Mouse (Mus musculus) left cerebral cortex, adult 8-10 months (tissue): ENCODE measurements at regions not wholly inside any gene's neighbourhood (a gene's known extent, or its start where the extent isn't known, plus 50 kb on each side); places are given as distances from the start of the nearest gene placed in this dataset.

Experiments
- DNase-seq, 2 experiments: peaks; one replicate each; pipeline ENCODE4 v3.0.0; 2022; ENCODE audit warnings: low spot score in 2 of 2

DNA sequence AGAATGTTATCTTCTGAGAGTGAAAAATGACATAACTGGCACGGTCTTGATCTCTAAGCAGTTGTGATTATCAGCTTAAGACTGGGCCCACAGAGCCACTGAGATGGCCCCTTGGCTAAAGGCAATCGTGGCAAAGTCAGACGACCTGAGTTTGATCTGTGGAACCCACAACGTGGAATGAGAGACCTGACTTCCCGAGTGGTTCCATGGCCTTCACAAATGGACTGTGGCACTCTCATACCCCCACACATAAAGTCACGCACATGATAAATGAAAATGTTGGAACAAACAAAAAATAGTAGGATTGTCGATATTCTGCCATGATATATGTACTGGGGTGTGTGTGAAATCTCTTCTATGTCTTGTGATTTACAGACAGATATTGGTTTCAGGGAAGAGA lies 192.5 kb upstream of the Krr1 start:
- DNase-seq: no peak

- DNase-seq: no peak
These were observed 190.2 kb upstream of the Krr1 start for GRCm38 (mm10) chr10:111782195-111782810.

GRCm38 (mm10) chr10:111783496-111783895 lies 189.0 kb upstream of the Krr1 start:
- no peak for DNase-seq

- DNase-seq: no peak
These were observed 188.2 kb upstream of the Krr1 start for GRCm38 (mm10) chr10:111784065-111784853.

DNA sequence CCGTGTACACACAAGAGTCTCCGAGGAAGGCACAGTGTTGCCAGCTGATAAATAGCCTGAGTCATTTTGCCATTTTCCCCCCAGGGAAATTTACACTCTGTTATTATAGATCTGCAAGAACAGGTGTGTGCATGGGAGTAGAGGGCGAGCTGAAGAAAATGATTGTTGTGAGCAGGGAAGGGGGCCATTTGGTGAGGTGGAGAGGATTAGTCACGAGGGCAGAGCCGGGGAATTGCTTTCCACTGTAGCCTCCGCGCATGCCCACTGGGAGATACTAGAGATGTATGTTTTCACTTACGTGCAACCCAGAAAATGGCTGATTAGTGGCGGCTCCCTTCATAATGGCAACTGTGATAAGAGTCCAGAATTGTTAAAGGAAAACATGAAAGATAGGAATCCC lies 185.3 kb upstream of the Krr1 start:
- DNase-seq: no peak

GRCm38 (mm10) chr10:111789264-111789663 lies 183.2 kb upstream of the Krr1 start:
- no peak for DNase-seq

DNA sequence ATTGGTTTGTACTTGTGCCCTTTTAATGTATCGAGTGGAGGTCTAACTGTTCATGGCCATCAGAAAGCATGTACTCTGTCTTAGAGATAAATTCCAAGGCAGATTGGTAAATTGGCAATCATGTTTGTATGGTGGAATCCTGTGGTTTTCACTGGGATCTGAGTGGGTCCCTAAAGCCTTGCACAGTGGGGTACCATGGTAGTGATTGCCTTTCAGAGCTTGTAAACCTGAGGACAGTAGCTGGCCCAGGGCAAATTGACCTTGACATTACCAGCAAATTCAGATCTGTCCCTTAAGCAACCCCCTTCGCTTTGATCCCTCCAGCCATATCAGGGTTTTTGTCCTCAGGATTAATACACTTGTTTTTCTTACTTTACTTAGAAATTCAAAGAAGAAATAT lies 181.6 kb upstream of the Krr1 start:
- DNase-seq: no peak

GRCm38 (mm10) chr10:111795056-111795455 lies 177.4 kb upstream of the Krr1 start:
- no peak for DNase-seq

GRCm38 (mm10) chr10:111795756-111796155 lies 176.7 kb upstream of the Krr1 start:
- DNase-seq: no peak

- DNase-seq: no peak
These were observed 173.6 kb upstream of the Krr1 start for GRCm38 (mm10) chr10:111798851-111799281.

GRCm38 (mm10) chr10:111799850-111800589 lies 172.4 kb upstream of the Krr1 start:
- DNase-seq: no peak

DNA sequence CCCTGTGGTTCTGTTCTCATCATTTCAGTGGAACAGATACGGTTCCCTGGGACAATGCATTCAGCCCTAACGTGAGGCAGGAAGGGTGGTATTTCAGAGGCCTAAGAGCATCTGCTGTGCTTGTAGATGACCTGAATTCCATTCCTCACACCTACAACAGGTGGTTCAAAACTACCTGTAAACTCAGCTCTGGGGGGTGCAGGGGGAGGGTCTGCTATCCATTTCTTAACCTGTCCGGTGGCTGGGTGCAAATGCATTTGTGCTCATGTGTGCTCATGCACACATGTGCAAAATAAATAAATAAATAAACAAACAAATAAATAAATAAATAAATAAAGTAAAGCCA lies 171.9 kb upstream of the Krr1 start:
- no peak for DNase-seq

DNA sequence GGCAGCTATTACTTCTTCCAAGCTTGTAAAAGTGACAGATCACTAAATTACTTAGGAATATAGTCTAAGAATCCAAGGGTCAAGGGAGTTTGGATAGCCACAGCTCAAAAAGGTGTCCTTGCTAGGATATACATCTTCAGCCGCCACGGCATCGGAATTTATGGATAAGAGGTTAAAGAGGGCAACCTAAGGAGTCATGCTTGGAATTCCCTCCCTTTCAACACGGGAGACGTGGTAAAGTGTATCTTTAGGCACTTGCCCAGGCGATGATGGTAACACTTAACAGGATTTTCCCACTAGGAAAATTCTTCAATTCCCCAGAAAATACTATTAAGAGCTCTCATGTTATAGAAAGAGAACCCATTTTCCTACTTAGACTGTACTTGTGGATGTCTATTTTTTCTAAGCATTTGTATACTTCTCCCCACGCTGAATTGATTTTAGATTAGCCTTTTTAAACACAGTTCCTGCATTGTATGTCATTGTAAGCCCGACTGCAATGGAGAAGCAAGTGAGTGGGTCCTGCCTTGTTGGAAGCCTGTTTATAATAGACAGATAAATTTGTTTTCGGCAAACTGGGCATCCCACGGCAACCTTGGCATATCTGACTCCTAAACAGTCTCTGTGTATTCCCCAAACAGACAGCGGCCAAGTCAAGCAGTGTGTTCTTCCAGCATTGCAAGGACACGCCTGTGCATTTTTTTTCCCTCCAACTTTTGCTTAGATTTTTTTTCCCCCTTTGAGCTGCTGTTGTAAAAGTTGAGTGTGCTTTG lies 171.3 kb upstream of the Krr1 start:
- no peak for DNase-seq

GRCm38 (mm10) chr10:111801794-111802359 lies 170.6 kb upstream of the Krr1 start:
- DNase-seq: no peak

DNA sequence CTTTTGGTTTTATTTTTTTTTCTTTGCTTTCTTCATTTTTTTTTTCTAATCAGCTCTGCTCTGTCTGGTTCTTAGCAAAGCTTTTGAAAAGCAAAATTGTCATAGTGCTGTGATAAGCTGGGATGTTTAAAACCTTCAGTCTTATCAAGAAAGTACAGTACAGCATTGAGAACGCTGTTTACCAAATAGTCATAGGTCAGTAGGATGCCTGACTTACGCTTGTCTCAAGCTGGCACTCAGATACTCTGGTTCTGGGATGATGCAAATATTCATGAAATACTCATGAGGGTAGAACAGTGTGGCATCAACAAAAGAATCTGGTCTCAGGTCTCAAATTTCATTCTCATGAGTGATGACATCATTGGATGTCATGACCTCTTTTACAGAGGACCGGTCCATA lies 166.1 kb upstream of the Krr1 start:
- DNase-seq: no peak

GRCm38 (mm10) chr10:111806916-111807315 lies 165.5 kb upstream of the Krr1 start:
- no peak for DNase-seq

DNA sequence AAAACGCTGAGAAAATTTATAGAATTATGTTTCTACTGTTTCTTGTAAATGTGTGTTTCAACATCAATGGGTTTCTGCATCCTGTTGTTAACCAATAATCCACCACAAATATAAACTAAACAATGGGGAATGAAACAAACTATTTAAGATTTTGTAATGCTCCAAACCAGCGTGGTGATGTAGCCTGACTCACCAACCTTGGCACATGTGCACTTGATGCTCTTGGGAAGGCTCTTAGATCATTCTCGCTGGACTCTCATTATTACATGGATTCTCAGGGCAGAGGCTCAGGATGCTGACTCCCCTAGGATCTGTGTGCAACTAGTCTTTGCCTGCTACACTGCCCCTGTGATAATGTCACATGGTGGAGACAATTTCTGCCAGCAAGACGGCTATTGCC lies 158.7 kb upstream of the Krr1 start:
- no peak for DNase-seq

DNA sequence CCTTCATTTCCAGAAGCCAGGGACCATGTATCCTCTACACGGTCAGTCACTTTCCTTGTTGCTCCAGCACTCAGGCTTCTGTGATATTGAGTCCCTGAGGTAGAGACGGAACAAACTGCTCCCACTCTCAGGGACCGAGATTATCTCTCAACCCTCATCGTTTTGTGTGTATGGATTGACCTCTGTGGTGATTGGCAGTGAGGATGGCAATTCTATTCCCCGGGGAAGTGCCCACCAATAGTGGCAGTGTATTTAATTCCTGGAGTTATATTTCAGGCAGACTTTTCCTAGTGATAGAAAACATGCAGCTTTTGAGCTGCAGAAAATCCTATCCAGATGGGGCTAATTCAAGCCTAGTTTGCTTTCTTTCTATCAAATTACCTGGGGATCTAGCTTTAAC lies 157.8 kb upstream of the Krr1 start:
- no peak for DNase-seq

DNA sequence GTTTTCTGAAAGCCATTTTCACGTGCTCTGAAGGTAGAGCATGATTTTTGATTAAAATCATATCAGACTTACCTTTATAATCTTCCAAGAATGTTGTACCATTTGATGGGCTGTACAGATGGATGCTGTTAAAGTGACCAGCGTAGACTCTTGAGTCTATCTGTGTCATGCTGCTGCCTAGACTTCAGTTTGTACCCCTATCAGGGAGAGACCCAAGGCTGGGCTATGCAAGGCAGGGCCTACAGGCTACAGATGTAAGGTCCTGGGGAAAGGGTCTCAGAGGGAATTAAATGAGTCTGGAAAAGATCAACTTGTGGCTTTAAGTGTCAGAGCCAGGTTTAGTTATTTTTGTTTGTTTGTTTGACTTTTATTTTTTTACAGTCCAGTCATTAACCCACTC lies 157.3 kb upstream of the Krr1 start:
- DNase-seq: no peak

- no peak for DNase-seq
These were observed 156.5 kb upstream of the Krr1 start for GRCm38 (mm10) chr10:111815821-111816599.
